Mouse (Mus musculus) intestine, postnatal 0 days (tissue): ENCODE results near the gene Tmem179. TPM values are rescaled to one million over a fixed set of nuclear protein-coding genes. Genes with fewer than 3 reads are reported as not detected.

Experiments used
- ATAC-seq: fragments of 200-750 bp; cut with Nextera tagmentation; 2 replicates; pipeline ENCODE4 v1.8.0; 2017; ENCODE audit warnings: mild to moderate bottlenecking, moderate TSS enrichment, moderate library complexity
- H3K27ac ChIP-seq: fragments of 300-500 bp; sonication (generic); 2 replicates; pipeline ENCODE4 v1.5.1; 2014; ENCODE audit warnings: mild to moderate bottlenecking, low read depth, low read length, moderate library complexity
- H3K27me3 ChIP-seq: fragments of 300-500 bp; sonication (generic); replicated peaks from 2 replicates; pipeline ENCODE4 v1.6.1; 2014; ENCODE audit warnings: low read length, mixed read lengths; ENCODE audit not compliant: control insufficient read depth, insufficient read depth
- H3K36me3 ChIP-seq: fragments of 300-500 bp; sonication (generic); 2 replicates; pipeline ENCODE4 v1.6.1; 2014; ENCODE audit warnings: mild to moderate bottlenecking, moderate library complexity; ENCODE audit not compliant: control insufficient read depth, insufficient read depth
- H3K4me1 ChIP-seq: fragments of 300-500 bp; sonication (generic); replicated peaks from 2 replicates; pipeline ENCODE4 v1.6.1; 2014; ENCODE audit warnings: antibody characterized with exemption, low read length, mixed read lengths; ENCODE audit not compliant: control insufficient read depth, insufficient read depth
- H3K4me2 ChIP-seq: fragments of 300-500 bp; sonication (generic); replicated peaks from 2 replicates; pipeline ENCODE4 v1.6.1; 2014; ENCODE audit warnings: low read depth, mild to moderate bottlenecking, moderate library complexity
- H3K4me3 ChIP-seq: fragments of 300-500 bp; sonication (generic); 2 replicates; pipeline ENCODE4 v1.5.1; 2014; ENCODE audit warnings: low read depth, low read length
- H3K9ac ChIP-seq: fragments of 300-500 bp; sonication (generic); 2 replicates; pipeline ENCODE4 v1.6.1; 2014; ENCODE audit warnings: mild to moderate bottlenecking, low read depth, low read length
- H3K9me3 ChIP-seq: fragments of 300-500 bp; sonication (generic); 2 replicates; pipeline ENCODE4 v1.6.1; 2016; ENCODE audit warnings: mixed run types; ENCODE audit not compliant: control insufficient read depth
- CTCF ChIP-seq: sonication (generic); IDR thresholded peaks from 2 replicates; pipeline ENCODE4 v1.5.1; 2016; ENCODE audit warnings: low read depth, mild to moderate bottlenecking, control low read depth, antibody characterized with exemption, moderate library complexity
- WGBS: fragments of 180-500 bp; shearing (Covaris S2); extraction: QIAGEN DNeasy Blood & Tissue Kit; methylation state at CpG from one replicate; pipeline ENCODE4 v1.1.7; 2014; 5-methylcytosine and 5-hydroxymethylcytosine counted together
- polyA plus RNA-seq: library from polyadenylated mRNA; unstranded; fragments of >200 nt; fragmentation: Nextera tagmentation; extraction: Ambion mirVana; gene quantifications from 2 replicates; pipeline ENCODE4 v1.2.1, GENCODE M21; 2015

Gene Tmem179
- polyA plus RNA-seq, 1 experiment from 2014 or later: 1.8 TPM

DNA sequence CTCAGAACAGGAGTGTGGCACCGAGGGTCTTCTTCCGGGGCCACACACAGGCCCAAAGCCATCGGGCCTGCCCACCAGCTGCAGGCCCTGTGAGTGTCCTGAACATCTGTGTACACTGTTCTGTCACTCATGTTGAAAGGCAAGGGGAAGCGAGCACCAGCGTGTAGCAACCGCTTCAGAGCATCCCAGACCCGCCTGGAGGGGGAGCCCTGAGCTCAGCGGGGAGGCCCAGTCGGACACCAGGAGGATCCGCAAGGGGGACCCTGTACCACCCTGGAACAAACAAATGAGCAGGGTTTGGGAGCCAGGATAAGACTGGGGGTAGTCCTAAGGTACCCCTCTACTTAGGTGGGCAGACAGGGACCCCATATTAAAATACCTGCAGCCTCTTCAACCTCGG is 17.9 kb downstream of the Tmem179 start:
- H3K27ac ChIP-seq: no peak overlapping the region
- no peaks in the 10 kb centered on the region; the same call in 1 of the 2 replicates for H3K27me3 ChIP-seq
- H3K9me3 ChIP-seq: no peaks in the 10 kb centered on the region
- no peak overlapping the region for H3K9ac ChIP-seq
- peak; percentile 64 for TF ChIP-seq CTCF
- H3K4me2 ChIP-seq: no peak overlapping the region
- H3K4me3 ChIP-seq: no peak overlapping the region
- no peaks in the 10 kb centered on the region for H3K36me3 ChIP-seq
- no peak for ATAC-seq
- H3K4me1 ChIP-seq: no peaks in the 10 kb centered on the region
- 34% methylated on average over 11 of the region's 11 CpGs for WGBS

DNA sequence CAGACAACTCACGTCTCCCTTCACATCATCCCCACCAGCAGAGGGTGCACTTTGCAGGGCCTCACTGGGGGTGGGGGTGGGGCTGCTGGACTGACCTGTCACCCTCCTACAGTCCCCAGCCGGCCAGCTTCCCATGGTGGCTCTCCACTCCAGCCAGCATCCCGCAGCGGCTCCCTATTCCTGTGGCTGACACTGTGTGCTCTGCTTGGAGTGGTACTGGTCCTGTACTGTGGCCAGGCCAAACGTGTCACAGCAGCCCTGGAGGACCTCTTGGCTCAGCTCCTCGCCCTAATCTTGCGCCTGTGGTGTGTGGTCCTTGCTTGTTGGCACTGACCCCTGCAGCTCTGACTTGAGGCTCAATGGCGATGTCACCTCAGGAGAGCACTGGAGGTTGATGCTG is 18.8 kb downstream of the Tmem179 start:
- Histone ChIP-seq H3K4me2 (no peak overlapping the region), H3K36me3 (no peaks in the 10 kb centered on the region), H3K4me3 (no peak overlapping the region), H3K9ac (no peak overlapping the region), H3K9me3 (no peaks in the 10 kb centered on the region), H3K27ac (no peak overlapping the region), H3K4me1 (no peaks in the 10 kb centered on the region), H3K27me3 (no peaks in the 10 kb centered on the region; the same call in 1 of the 2 replicates)
- no peak for ATAC-seq
- WGBS: 75% methylated on average over 8 of the region's 8 CpGs
- TF ChIP-seq CTCF: peak; percentile 17; the same call in 1 of the 2 replicates

- H3K4me2 ChIP-seq: no peak overlapping the region
- ATAC-seq: no peak
- H3K4me3 ChIP-seq: no peak overlapping the region
- no peak overlapping the region for H3K9ac ChIP-seq
- no peak for TF ChIP-seq CTCF
- no peaks in the 10 kb centered on the region for H3K4me1 ChIP-seq
- 67% methylated on average over 5 of the region's 5 CpGs for WGBS
- H3K36me3 ChIP-seq: no peaks in the 10 kb centered on the region
- H3K9me3 ChIP-seq: no peaks in the 10 kb centered on the region
- no peak overlapping the region for H3K27ac ChIP-seq
- H3K27me3 ChIP-seq: no peaks in the 10 kb centered on the region; the same call in 1 of the 2 replicates
These were observed 20.4 kb downstream of the Tmem179 start for GRCm38 (mm10) chr12:112496136-112496535.

DNA sequence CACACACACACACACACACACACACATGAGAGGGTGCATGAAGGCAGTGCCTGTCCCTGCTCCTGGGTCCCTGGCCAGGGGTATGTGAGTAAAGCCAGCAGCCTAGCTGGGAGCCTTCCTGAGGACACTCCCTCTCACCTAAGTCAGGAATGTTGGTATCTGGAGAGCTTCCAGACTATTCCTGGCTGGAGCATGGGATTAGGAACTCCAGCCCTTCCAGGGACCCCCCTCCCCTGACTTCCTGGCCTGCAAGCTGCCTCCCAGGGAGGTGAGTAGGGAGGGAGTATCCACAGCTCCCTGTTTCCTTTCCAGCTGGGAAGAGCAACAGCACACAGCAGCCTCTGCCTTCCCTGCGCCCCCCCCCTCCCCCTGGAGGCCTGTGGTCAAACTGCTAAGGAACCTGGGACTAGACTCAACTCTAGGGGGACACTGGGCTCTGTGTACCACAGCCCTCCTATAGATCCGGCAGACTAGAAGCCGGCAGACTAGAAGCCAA is 26.1 kb downstream of the Tmem179 start:
- no peak overlapping the region for H3K27ac ChIP-seq
- no peak overlapping the region for H3K4me2 ChIP-seq
- H3K4me1 ChIP-seq: no peaks in the 10 kb centered on the region
- 21% methylated on average over 3 of the region's 3 CpGs for WGBS
- H3K27me3 ChIP-seq: no peaks in the 10 kb centered on the region; the same call in 1 of the 2 replicates
- no peak overlapping the region for H3K4me3 ChIP-seq
- H3K9ac ChIP-seq: no peak overlapping the region
- peak; percentile 49 for TF ChIP-seq CTCF
- 0 out of 2 replicates have a peak, but pooled peaks have one; percentile 32 for ATAC-seq
- no peaks in the 10 kb centered on the region for H3K36me3 ChIP-seq
- no peaks in the 10 kb centered on the region for H3K9me3 ChIP-seq

DNA sequence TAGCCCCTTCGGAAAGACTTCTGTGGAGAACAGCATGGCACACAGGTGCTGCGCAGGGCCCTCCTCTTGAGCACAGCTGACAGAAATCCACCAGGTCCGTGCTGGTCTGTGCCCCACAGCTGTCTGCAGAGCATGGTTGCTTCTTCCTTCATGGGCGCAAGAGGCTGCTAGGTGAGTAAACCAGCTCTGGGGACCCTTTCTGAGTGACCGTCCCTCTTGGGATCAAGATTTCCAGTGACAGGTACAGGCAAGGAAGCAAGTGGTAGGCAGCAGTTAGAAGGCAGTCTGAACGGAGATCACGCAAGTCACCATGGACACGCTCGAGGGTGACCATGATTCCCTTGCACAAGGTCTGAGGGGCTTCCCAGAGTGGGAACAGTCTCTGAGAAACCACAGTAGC is 27.0 kb downstream of the Tmem179 start:
- H3K36me3 ChIP-seq: no peaks in the 10 kb centered on the region
- H3K27ac ChIP-seq: no peak overlapping the region
- ATAC-seq: no peak
- no peaks in the 10 kb centered on the region for H3K9me3 ChIP-seq
- H3K4me3 ChIP-seq: no peak overlapping the region
- H3K9ac ChIP-seq: no peak overlapping the region
- H3K4me2 ChIP-seq: no peak overlapping the region
- 90% methylated on average over 9 of the region's 9 CpGs for WGBS
- TF ChIP-seq CTCF: no peak
- no peaks in the 10 kb centered on the region for H3K4me1 ChIP-seq
- H3K27me3 ChIP-seq: no peaks in the 10 kb centered on the region

GRCm38 (mm10) chr12:112489134-112489533 is 27.4 kb downstream of the Tmem179 start, which contains the start of gene A530016L24Rik:
Gene A530016L24Rik, plus strand, starts transcription at chr12:112489448.
- ATAC-seq: no peak
- Histone ChIP-seq H3K4me1 (no peaks in the 10 kb centered on the region), H3K27ac (no peak within 1 kb of the TSS), H3K9me3 (no peaks in the 10 kb centered on the region), H3K27me3 (no peaks in the 10 kb centered on the region), H3K36me3 (no peaks in the 10 kb centered on the region), H3K9ac (no peak within 1 kb of the TSS), H3K4me2 (no peak within 1 kb of the TSS), H3K4me3 (no peak within 1 kb of the TSS)
- WGBS: 87% methylated on average over 8 of the region's 8 CpGs
- TF ChIP-seq CTCF: no peak

GRCm38 (mm10) chr12:112473777-112474176 is 42.8 kb downstream of the Tmem179 start:
- Histone ChIP-seq H3K9me3 (no peaks in the 10 kb centered on the region), H3K4me2 (no peak overlapping the region), H3K9ac (no peak overlapping the region), H3K27ac (no peak overlapping the region), H3K4me3 (no peak overlapping the region), H3K4me1 (no peaks in the 10 kb centered on the region), H3K27me3 (peaks cover 11% of the 10 kb centered on the region; the same call in 1 of the 2 replicates), H3K36me3 (no peaks in the 10 kb centered on the region)
- 24% methylated on average over 9 of the region's 9 CpGs for WGBS
- ATAC-seq: peak; percentile 67; the same call in 1 of the 2 replicates
- TF ChIP-seq CTCF: peak; percentile 100
